Mouse (Mus musculus): ENCODE results near the gene Msx1. TPM values are rescaled to one million over a fixed set of nuclear protein-coding genes. Genes with fewer than 3 reads are reported as not detected.
"Not testable (repeated sequence)": the region's sequence is repeated elsewhere in the genome, so short reads cannot be mapped to it uniquely, and the experiment has no call there.

Msx1 gene
- 1 to 10 TPM; 1.7 to 2.1 TPM for total RNA-seq (2021)
- long read RNA-seq, experiment 1, transcript Msx1-201 (2 exons, 1,935 nt) = major isoform, 5 of 6 reads
- long read RNA-seq, experiment 1, partial matches to known transcripts = 0 of 6 reads
- long read RNA-seq, experiment 1, other reads (novel, unspliced or antisense) = 1 of 6 reads
- long read RNA-seq, experiment 2, partial matches to known transcripts = 0 of 4 reads
- long read RNA-seq, experiment 2, other reads (novel, unspliced or antisense) = 0 of 4 reads

DNA sequence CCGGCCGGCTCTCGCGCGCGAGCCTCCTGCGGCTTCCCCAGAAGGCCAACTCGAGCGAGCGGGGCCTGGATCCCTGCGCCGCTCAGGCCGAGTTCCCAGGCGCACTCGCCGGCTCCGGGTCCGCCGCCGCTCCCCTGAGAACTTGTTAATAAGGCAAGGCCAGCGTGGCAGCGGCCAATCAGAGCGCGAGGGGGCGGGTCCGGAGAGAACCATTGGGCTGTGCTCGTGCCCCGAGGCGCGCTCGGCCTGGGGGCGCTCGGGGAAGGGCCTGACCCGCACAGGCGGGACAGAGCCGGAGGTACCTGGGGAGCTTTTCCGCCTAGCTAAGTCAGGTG is at the start of gene Msx1:
Gene Msx1, minus strand, starts transcription at position 123 of the 335 bp plus-strand sequence.
- intact Hi-C loops (cut with DNase I) = no loop called here
- DNase-seq = peak; percentile 83 to 87

DNA sequence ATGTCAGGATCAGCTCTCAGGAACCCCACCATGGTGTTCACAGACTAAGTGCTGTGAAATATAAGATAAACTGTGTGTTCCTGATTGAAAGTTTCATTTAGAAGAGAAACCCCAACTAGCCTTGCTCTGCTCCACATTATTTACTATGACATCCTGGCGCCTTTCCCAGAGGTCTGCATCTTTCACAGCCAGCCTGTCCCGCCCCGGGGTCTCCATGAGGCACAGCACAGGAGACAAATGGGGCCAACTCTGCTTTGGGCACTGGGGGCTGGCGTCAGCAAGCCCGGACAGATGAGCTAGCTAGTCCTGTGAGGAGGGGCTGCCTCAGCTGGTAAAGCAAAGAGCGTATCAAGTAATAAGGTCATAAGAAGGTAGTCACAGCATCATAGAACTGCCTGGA is 41.1 kb upstream of the Msx1 start:
- no peak for DNase-seq
- intact Hi-C loops (cut with DNase I) = no loop called here

DNA sequence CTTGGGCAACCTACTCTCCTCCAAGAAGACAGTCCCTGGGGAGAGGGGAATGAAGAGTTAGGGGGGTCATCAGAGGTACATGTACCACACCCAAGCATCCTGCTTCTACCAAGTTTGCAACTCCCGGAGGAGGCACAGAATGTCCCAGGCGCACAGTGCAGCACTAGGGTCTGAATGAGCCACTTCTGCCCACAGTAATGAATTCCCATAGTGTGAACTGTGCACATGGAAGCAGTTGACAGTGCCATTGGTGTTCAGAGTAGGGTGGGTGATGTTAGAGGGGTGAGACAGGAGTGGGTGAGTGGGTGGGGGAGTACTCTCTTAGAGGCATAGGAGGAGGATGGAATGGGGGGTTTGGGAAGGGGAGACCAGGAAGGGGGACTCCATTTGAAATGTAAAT is 39.9 kb upstream of the Msx1 start:
- intact Hi-C loops (cut with DNase I) = no loop called here
- no peak for DNase-seq

DNA sequence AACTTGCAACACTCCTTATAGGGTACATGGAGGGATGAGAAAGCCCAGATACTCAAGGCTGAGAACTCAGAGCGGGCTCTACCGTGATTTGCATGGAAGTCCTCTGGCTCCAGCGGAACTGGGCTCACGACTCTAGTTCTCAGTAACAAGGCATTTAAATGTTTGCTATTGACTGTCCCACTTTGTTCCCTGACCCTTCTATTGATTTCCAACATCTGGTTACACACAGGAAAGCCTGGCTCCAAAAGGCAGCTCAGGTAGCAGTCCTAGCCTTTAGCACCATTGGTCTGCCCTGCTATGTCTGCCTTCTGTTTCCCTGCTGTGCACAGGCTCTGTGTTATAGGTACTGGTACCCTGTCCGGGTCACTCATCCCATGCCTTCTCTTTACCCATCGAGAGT is 36.5 kb upstream of the Msx1 start:
- no peak for DNase-seq
- intact Hi-C loops (cut with DNase I) = no loop called here

DNA sequence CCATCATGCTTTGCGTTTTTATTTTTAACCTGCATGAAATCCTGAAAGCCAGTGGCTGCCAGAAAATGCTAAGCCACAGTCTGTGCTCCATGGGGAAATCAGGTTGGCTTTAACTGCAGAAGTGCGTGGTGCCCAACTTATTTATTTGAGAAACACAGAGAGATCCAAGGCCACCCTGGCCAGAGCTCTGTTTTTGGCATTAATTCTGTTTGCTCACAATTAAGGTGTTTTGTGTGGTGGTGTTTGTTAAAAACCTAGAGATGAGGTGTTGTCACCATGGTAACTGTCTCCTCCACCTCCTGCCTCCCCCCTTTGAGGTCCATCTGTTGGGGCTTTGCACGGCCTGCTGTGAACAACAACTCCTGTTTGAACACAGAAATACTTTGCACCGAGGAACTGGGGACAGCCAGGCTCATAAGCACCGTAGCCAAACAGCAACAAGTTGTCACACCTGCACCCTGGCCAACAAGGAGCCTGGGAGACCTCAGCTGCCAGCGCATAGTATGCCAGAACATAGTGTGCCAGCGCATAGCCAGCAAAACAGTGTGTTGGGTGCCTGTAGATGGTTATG is 35.9 kb upstream of the Msx1 start:
- DNase-seq = no peak
- intact Hi-C loops (cut with DNase I) = no loop called here

DNA sequence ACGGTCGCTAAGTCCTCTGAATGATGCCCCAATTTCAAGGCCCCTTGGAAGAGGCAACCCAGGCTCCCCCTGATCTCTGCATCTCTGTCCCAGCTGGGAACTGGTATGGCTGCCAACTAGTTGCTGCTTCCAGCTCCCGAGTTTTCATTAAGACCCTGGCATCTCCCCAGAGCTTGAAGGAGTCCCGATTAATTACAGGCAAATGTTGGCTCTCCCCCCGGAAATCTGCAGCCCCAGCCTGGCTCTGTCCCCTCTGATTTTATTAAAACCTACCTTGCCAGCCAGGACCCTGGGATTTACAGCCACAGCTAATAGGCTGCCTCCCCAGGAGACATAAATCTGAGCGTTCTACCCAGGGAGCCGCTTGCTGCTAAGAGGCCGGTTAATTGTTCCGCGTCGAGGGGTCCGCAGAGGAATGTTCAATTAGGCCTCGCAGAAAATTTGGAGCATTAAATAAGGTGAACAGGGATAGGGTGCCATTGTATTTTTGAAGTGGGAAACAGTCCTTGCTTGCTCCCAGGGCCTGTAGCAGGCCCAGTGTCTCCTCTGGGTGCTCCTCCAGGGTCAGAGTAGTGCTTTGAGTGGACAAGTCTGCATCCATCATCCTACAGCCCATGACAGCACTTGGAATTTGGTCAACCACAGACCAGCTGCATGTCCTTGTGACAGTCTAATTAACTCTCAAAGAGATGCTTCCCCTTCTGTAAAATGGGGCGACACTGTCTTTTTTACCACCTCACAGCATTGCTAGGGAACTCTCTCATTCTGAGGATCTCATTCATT is 33.6 kb upstream of the Msx1 start:
- no peak for DNase-seq
- intact Hi-C loops (cut with DNase I) = no loop called here

DNA sequence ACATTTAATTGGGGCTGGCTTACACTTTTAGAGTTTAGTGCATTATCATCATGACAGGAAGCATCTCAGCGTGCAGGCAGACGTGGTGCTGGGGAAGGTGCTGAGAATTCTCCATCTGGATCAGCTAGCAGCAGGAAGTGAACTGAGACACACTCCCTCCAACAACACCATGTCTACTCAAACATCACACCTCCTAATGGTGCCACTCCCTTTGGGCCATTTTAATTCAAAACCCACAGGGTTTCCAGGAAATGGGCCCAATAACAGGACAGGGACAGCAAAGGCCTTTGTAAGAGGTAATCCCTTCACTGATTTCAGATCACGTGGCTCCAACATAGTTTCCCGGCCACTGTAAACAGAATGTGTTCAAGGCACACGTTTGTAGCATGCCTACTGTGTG is 31.7 kb upstream of the Msx1 start:
- intact Hi-C loops (cut with DNase I) = no loop called here
- no peak for DNase-seq

DNA sequence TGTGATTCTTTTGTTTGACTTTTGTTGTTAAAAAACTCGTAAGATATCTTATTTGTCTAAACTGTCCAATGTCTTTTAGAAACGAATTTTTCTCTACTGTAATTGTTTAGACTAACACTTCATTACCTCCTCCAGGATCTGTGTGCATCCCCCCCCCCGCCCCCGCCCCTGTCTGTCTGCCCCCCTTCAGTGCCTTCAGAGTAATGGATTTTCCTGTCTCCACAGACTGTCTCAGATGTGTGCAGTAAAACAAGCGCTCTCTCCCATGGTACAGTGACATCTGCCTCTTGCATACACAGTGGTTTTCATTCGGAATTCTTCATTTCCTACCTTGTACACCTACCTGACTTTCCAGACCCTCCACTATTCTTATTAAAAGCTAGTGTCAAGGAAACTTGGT is 29.9 kb upstream of the Msx1 start:
- intact Hi-C loops (cut with DNase I) = no loop called here

DNA sequence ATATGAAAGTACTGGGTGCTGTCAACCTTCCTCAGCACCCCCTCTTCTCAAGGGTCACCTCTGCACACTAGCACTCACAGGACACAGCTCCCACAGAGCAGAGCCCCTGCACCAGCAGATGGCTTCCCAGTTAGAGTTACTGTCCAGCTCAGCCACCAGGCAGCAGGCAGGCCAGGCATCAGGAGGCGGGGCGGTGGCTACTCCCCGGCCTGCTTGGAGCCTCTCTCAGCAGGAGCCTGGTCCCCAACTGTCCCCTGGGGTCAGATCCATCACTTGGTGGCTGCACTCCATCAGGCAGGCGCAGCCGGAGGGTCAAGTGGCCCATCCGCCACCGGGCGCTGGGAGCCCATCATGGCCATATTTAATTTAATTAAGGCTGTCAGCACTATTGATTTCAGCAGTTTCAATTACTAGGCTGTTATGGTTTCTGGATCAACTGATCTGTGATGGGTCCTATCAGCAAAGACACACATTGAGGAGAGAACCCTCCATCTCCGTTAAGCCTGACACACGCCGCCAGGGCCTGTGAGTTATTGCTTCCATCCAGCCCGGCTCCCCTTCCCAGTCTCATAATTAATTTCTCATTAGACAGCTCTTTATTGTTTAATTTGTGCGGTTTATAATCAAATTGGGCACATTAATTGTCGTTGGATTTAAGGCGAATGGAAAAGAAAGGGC is 27.1 kb upstream of the Msx1 start:
- DNase-seq = no peak
- intact Hi-C loops (cut with DNase I) = no loop called here

More for the DNA sequence above, 29.9 kb upstream of the Msx1 start:
- DNase-seq = no peak

DNA sequence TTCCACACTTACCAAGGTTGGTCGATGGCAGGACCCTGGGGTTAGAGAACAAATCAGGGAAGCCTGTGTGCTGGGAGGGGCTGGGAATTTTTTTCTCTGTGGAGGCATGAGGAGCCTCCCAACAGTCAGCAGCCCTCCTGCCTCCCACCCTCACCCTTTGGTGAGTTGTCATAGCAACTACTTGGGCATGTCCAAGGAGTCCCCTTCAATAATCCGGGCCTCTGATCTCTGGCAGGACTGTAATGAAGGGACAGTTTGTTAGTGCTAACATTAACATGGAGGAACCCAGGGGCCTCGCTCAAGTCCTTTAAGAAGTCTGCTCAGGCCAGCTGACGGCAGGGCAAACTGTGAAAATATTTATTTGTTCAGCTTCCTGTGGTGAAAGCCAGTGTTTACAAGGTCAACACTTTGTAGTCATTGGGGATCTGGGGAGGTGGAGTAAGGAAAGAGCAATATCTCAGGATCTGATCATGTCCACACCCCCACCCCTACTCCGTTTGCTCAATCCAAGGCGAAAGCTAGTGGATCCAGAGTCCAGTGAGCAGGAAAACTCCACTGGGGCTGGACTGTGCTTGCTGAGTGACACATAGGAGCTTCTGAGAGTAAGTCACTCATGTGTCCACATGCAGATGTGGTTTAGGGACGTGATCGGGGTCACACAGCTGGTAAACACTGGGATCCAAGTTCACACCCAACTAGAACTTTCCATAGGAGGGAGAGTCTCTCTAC is 24.8 kb upstream of the Msx1 start:
- DNase-seq = no peak
- intact Hi-C loops (cut with DNase I) = no loop called here

DNA sequence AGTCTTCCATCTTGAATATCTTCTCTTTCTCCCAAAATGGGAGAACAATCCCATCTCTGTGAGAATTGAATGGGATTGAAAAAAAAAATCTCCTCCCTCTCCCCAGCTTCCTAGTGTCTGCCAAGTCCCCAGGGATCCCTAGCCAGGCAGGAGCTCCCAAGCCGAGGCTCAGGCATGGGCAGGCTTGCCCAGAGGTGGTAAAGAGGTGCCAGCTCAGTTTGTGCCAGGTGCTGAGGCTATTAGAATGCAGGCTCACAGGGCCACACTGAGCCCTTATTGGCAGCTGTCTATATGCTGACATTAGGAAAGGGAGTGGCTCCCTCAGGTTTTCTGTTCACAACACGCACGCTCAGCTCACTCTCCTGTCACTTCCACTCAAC is 11.9 kb upstream of the Msx1 start:
- no peak for DNase-seq
- intact Hi-C loops (cut with DNase I) = no loop called here

DNA sequence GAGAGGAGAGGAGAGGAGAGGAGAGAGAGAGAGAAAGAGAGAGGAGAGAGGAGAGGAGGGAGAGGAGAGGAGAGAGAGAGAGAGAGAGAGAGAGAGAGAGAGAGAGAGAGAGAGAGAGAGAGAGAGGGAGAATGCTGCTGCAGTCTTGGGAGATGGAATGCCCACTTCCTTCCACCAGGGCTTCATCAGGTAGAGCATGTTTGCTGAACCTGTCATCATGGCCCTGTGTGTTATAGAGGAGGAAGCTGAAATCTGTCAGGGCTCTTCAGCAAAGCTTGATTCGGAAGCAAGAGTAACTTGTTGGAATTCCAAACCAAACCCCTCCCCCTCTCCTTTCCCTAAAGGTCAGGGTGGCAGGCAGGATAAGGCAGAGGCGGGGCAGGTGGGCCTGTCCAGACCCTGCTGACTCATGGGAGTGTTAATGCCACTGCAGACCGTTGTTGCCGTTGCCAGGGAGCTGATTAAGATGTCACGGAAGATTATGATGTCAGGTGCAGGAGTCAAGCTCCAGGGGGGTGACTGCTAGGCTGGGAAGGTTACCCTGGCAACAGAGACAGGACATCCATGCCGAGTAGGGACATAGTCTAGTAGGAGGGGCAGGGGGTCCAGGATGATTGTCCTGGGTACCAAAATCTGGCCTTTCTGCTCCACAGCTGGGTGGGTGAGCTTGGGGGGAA is 11.3 kb upstream of the Msx1 start:
- intact Hi-C loops (cut with DNase I) = no loop called here
- DNase-seq = no peak

DNA sequence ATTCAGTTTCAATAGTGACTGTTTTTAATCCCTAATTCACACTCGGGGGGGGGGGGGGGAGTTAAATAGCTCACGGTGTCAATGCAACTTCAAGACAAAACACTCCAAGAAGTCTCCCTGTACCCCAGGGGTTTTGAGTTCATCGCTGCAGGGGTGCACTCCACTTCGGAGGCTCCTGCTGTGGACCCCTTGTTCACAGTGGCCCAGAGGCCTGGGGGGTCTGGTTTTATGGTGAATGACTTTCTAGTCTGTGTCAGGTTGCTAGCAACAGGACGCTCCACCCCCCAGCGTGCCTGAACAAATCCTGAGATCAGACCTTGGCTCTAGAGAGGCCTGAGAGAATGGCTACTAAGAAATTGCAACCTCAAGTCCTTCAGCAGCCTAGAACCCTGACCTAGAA is 8.4 kb upstream of the Msx1 start:
- intact Hi-C loops (cut with DNase I) = no loop called here
- DNase-seq = no peak

DNA sequence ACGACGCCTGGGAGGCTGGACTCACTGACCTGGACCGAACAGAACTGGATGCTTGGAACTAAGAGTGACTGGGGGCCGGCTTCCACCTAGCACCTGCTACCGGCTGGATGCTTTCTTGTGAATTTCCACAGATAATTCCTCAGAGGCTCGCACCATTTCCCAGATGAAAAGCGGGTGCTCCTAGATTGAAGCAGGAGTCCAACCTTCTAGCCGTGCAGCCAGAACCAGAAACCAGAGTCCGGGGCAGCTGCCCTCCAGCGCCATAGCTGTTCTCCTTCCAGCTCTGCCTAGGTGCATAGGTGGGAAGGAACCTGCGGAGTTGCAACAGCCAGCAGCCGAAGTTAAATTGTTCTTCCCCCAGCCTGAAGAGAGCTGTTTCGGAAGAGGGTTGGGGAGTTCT is 7.6 kb upstream of the Msx1 start:
- no peak for DNase-seq
- intact Hi-C loops (cut with DNase I) = no loop called here

DNA sequence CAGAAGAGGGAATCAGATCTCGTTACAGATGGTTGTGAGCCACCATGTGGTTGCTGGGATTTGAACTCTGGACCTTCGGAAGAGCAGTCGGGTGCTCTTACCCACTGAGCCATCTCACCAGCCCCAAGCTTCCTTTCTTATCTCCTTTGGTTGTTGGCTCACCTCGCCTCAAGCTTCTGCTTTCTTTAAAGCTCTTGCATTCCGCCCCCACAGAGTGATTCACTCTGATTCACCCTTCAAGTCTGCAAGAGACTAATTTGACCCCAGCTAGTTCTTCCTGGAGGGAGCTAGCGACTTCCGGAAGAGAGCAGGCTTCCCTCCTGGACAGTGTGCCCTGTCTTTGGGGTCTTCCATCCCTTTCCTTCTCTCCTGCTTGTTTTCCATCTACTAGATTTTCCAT is 6.1 kb upstream of the Msx1 start:
- intact Hi-C loops (cut with DNase I); DNase-seq: not testable (repeated sequence)

DNA sequence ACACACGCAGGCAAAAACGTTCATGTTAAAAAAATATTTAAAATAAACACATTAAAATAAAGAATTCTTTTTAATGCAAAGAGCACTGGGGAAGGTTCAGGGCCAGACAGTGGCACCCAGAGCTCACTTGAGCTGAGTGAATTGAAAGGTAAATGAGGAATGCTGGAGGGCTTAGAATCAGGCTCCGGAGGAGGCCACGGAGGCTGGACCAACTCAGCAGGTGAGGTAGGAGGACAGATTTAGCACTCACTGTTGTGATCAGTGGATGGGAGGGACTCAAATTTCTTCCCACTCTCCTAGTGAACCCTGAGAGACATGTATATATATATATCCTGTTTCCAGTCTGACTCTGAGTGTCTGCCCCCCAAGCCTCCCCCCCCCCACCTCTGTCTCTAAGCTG is 5.5 kb upstream of the Msx1 start:
- intact Hi-C loops (cut with DNase I) = no loop called here
- no peak for DNase-seq

DNA sequence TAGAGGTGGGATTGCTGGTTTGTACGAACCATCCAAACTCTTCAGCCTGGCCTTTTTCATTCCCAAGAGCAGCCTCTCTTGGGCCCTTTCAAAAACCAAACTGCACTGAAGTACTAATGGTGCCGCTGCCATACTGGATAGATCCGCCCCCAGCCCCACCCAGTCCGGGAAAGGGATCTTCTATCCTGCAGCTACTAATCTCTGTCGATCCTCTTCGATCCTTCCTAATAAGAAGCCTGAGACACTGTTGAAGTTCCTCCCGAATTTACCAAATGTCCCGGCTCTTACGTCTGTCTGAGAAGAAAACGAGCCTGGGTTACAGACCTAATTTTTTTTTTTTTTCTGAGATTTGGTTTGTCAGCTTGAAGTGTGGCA is 4.9 kb upstream of the Msx1 start:
- intact Hi-C loops (cut with DNase I) = no loop called here

DNA sequence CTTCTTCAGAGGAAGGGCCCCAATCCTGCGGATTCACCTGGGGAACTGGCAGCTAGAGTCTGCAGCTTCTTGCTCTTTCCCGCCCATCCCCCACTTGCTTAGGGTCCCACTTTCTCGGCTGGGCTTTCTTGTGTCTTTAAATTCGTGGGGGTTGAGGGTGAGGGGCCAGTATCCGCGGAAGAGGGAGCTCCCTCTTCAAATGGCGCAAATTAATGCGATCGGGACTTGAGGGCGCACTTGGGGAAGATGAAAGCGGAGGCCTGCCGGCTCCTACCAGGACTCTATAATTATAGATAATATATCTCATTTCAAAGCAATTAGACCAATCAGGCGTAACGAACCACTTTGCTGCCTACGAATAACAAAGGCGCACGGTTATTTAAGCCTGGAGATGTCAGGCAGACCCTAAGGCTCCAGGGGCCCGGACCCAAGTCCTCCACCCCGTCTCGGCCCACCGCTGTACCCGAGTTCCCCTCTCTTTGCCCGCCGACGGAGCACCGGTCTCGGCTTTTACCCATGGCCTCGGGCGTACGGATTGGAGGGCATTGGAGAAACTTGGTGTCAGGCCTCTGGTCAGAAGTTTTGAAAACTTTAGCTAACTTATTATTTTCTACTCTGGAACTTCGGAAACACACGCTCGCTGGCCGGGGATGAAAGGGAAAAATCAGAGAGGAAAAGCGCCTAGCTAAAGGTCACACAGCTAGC is 4.4 kb upstream of the Msx1 start:
- intact Hi-C loops (cut with DNase I) = no loop called here
- DNase-seq = no peak

More for the DNA sequence above, 4.9 kb upstream of the Msx1 start:
- DNase-seq = no peak

DNA sequence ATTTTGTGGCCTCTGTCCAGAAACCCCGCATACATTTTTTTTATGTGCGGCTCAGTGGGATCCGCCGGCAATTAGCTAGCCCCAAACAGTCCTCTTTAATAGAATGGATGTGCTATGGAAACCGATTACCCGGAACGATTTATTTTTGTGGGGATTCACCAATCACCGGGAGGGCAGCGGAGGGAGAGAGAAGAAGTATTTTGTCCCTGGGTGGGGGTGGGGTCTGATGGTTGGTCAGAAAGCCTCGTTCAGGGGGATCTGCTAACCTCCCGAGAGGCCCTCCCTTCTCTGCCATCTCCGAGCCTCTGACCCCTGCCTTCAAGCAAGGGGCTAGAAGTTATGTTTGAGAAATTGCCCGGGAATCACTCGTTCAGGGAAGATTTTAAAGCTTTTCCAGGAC is 3.6 kb upstream of the Msx1 start:
- intact Hi-C loops (cut with DNase I) = no loop called here
- no peak for DNase-seq

DNA sequence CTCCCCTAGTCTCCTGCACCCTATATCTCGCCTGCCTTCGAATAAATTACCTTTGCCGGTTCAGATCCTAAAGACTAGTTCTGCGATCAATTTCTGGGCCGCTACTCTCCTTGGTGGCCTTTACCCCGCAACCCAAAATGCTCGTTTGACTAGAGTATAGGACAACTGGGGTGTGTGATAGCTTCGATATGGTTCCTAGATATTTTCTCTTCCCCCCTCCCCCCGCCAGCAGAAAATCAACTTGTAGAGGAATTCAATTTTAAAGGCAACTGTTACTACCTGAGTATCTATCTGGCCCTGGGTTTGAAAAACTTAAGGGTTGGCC is 3.2 kb upstream of the Msx1 start:
- intact Hi-C loops (cut with DNase I) = no loop called here
- no peak for DNase-seq
